Comparison of ENCODE assay signal across 8 mouse cellular contexts in the genomic region with DNA sequence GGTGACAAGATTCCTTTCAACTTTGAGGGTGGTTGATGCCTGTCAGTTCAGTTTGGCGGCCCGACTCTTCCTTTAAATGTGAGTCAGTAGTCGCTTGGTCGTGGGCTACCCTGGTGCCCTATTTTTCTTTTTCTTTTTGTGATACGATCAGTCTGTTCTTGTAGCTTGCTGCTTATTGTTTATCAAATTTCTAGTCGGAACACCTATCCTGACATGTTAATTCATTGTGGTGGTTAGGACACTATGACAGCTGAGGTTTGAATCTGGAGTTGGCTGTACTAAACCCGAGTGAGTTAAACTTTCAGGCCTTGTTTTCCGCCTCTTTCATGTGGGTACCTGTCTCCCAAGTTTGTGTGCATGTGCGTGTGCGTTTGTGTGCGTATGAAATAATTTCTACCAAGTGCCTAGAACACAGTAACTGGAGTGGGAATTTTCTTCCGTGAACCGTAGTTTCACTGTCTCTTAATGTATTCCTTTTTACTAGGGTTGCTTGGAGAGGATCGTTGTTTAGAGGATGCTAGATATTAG. TPM values are rescaled to one million over a fixed set of nuclear protein-coding genes. Genes with fewer than 3 reads are reported as not detected.
DNase-seq lines count a peak whose midpoint lies in the region; ATAC-seq lines count a peak whose summit lies in the region.

No protein-coding gene starts in this region.

- H3K27me3 ChIP-seq in megakaryocyte, embryonic 14.5 days (replicated peaks), result no peaks in the 10 kb centered on the region
- no peaks in the 10 kb centered on the region for H3K27me3 ChIP-seq in embryonic facial prominence, embryonic 10.5 days (replicated peaks; ENCODE audit: low read depth, poor library complexity, severe bottlenecking)
- no peaks in the 10 kb centered on the region for H3K27me3 ChIP-seq in intestine, embryonic 14.5 days (replicated peaks; ENCODE audit: control insufficient read depth, insufficient read depth, low read length)
- H3K27me3 ChIP-seq in neural tube, embryonic 14.5 days (ENCODE audit: control insufficient read depth, insufficient read depth, low read length), result no peaks in the 10 kb centered on the region; the same call in 1 of the 2 replicates

- no peak for DNase-seq in embryonic facial prominence, embryonic 10.5 days (ENCODE audit: low spot score)
- DNase-seq in intestine, embryonic 14.5 days (ENCODE audit: low spot score), result no peak
- DNase-seq in left cerebral cortex, postnatal 14 days (ENCODE audit: low spot score in 2 of 2), result no peak
- no peak for DNase-seq in spleen, postnatal 36 days (ENCODE audit: low spot score in 2 of 2)
- no peak for DNase-seq in gastrocnemius, postnatal 10 days

- peak overlapping the region; percentile 95 for H3K27ac ChIP-seq in embryonic facial prominence, embryonic 10.5 days (replicated peaks)
- H3K27ac ChIP-seq in intestine, embryonic 14.5 days (ENCODE audit: low read depth), result peak overlapping the region; percentile 91
- H3K27ac ChIP-seq in neural tube, embryonic 14.5 days (ENCODE audit: low read depth, low read length), result peak overlapping the region; percentile 88

- H3K9me3 ChIP-seq in megakaryocyte, embryonic 14.5 days, result no peaks in the 10 kb centered on the region
- no peaks in the 10 kb centered on the region for H3K9me3 ChIP-seq in embryonic facial prominence, embryonic 10.5 days
- no peaks in the 10 kb centered on the region for H3K9me3 ChIP-seq in intestine, embryonic 14.5 days (ENCODE audit: control insufficient read depth, low read length)
- H3K9me3 ChIP-seq in neural tube, embryonic 14.5 days (ENCODE audit: control insufficient read depth, low read length), result no peaks in the 10 kb centered on the region

- H3K4me2 ChIP-seq in intestine, embryonic 14.5 days (ENCODE audit: low read length), result peak overlapping the region; percentile 83
- H3K4me2 ChIP-seq in neural tube, embryonic 14.5 days (ENCODE audit: low read depth, low read length), result peak overlapping the region; percentile 79

- WGBS in embryonic facial prominence, embryonic 10.5 days, result 10% methylated on average over 14 of the region's 14 CpGs
- 3% methylated on average over 14 of the region's 14 CpGs for WGBS in intestine, embryonic 14.5 days
- 5% methylated on average over 14 of the region's 14 CpGs for WGBS in neural tube, embryonic 14.5 days

- H3K4me3 ChIP-seq in megakaryocyte, embryonic 14.5 days (replicated peaks), result peak overlapping the region; percentile 98
- H3K4me3 ChIP-seq in embryonic facial prominence, embryonic 10.5 days, result peak overlapping the region; percentile 100
- H3K4me3 ChIP-seq in intestine, embryonic 14.5 days (ENCODE audit: low read depth, low read length), result peak overlapping the region; percentile 90
- H3K4me3 ChIP-seq in neural tube, embryonic 14.5 days (ENCODE audit: low read depth, low read length), result peak overlapping the region; percentile 97

- peaks cover 38% of the 10 kb centered on the region for H3K4me1 ChIP-seq in megakaryocyte, embryonic 14.5 days
- H3K4me1 ChIP-seq in embryonic facial prominence, embryonic 10.5 days, result peaks cover 21% of the 10 kb centered on the region
- H3K4me1 ChIP-seq in intestine, embryonic 14.5 days (replicated peaks; ENCODE audit: control insufficient read depth, insufficient read depth, low read length), result peaks cover 10% of the 10 kb centered on the region; the same call in 1 of the 2 replicates
- peaks cover 15% of the 10 kb centered on the region for H3K4me1 ChIP-seq in neural tube, embryonic 14.5 days (ENCODE audit: control insufficient read depth, insufficient read depth, low read length)

- ATAC-seq in megakaryocyte, adult 5-6 weeks (ENCODE audit: poor library complexity, severe bottlenecking), result no peak
- ATAC-seq in intestine, embryonic 14.5 days (replicated peaks; ENCODE audit: low FRiP score, low TSS enrichment, low read depth), result no peak
- ATAC-seq in neural tube, embryonic 14.5 days (ENCODE audit: low read depth), result no peak

- peaks cover 54% of the 10 kb centered on the region for H3K36me3 ChIP-seq in megakaryocyte, embryonic 14.5 days (replicated peaks; ENCODE audit: low read length)
- H3K36me3 ChIP-seq in embryonic facial prominence, embryonic 10.5 days (replicated peaks), result peaks cover 62% of the 10 kb centered on the region
- peaks cover 36% of the 10 kb centered on the region for H3K36me3 ChIP-seq in intestine, embryonic 14.5 days (ENCODE audit: control insufficient read depth, insufficient read depth, low read length)
- peaks cover 13% of the 10 kb centered on the region for H3K36me3 ChIP-seq in neural tube, embryonic 14.5 days (ENCODE audit: control insufficient read depth, insufficient read depth, low read length)

- peak overlapping the region; percentile 88 for H3K9ac ChIP-seq in intestine, embryonic 14.5 days (ENCODE audit: low read length)
- peak overlapping the region; percentile 95 for H3K9ac ChIP-seq in neural tube, embryonic 14.5 days (replicated peaks; ENCODE audit: low read depth, low read length)

- intact Hi-C loops in left cerebral cortex, postnatal 14 days (cut with DNase I), result no loop called here

RNA-seq across cellular contexts. Expression of gene Nxf1, which starts 0.7 kb away (rescaled TPM):
- polyA plus RNA-seq in megakaryocyte, embryonic 14.5 days (2012; ENCODE audit: insufficient read depth, low replicate concordance), result 10.6 and 13.3 TPM in 2 replicates
- 257 and 292 TPM in 2 replicates for total RNA-seq in megakaryocyte, adult 5-6 weeks (2015)
- total RNA-seq in megakaryocyte, adult 5-6 weeks (2017), result 69.7 and 76.0 TPM in 2 replicates
- 254 and 269 TPM in 2 replicates for polyA plus RNA-seq in embryonic facial prominence, embryonic 10.5 days (2016; fragmentation: Nextera tagmentation; extraction: Ambion mirVana)
- 168 and 172 TPM in 2 replicates for polyA plus RNA-seq in intestine, embryonic 14.5 days (2014; fragmentation: Nextera tagmentation; extraction: Ambion mirVana)
- polyA plus RNA-seq in neural tube, embryonic 14.5 days (2014; fragmentation: Nextera tagmentation; extraction: Ambion mirVana), result 120 and 140 TPM in 2 replicates
- 10 to 100 TPM; 61.9 to 73.6 TPM for total RNA-seq in left cerebral cortex, postnatal 14 days (2021)
- total RNA-seq in gastrocnemius, postnatal 10 days (2021), result 10 to 100 TPM; 40.8 to 61.8 TPM

RNA-seq across cellular contexts. Expression of gene Tmem223, which starts 13.3 kb away (rescaled TPM):
- 53.5 and 407 TPM in 2 replicates for polyA plus RNA-seq in megakaryocyte, embryonic 14.5 days (2012; ENCODE audit: insufficient read depth, low replicate concordance)
- 28.1 and 36.6 TPM in 2 replicates for total RNA-seq in megakaryocyte, adult 5-6 weeks (2015)
- 11.6 and 12.0 TPM in 2 replicates for total RNA-seq in megakaryocyte, adult 5-6 weeks (2017)
- polyA plus RNA-seq in embryonic facial prominence, embryonic 10.5 days (2016; fragmentation: Nextera tagmentation; extraction: Ambion mirVana), result 179 and 185 TPM in 2 replicates
- 170 and 196 TPM in 2 replicates for polyA plus RNA-seq in intestine, embryonic 14.5 days (2014; fragmentation: Nextera tagmentation; extraction: Ambion mirVana)
- 223 and 263 TPM in 2 replicates for polyA plus RNA-seq in neural tube, embryonic 14.5 days (2014; fragmentation: Nextera tagmentation; extraction: Ambion mirVana)
- 10 to 100 TPM; 80.1 to 91.9 TPM for total RNA-seq in left cerebral cortex, postnatal 14 days (2021)
- 10 to 100 TPM; 81.9 to 82.5 TPM for total RNA-seq in gastrocnemius, postnatal 10 days (2021)

RNA-seq across cellular contexts. Expression of gene Stx5a, which starts 16.3 kb away (rescaled TPM):
- 18.8 and 39.1 TPM in 2 replicates for polyA plus RNA-seq in megakaryocyte, embryonic 14.5 days (2012; ENCODE audit: insufficient read depth, low replicate concordance)
- total RNA-seq in megakaryocyte, adult 5-6 weeks (2015), result 40.9 and 55.3 TPM in 2 replicates
- 40.8 and 65.6 TPM in 2 replicates for total RNA-seq in megakaryocyte, adult 5-6 weeks (2017)
- polyA plus RNA-seq in embryonic facial prominence, embryonic 10.5 days (2016; fragmentation: Nextera tagmentation; extraction: Ambion mirVana), result 97.0 and 108 TPM in 2 replicates
- polyA plus RNA-seq in intestine, embryonic 14.5 days (2014; fragmentation: Nextera tagmentation; extraction: Ambion mirVana), result 114 and 132 TPM in 2 replicates
- 115 and 120 TPM in 2 replicates for polyA plus RNA-seq in neural tube, embryonic 14.5 days (2014; fragmentation: Nextera tagmentation; extraction: Ambion mirVana)
- 10 to 100 TPM; 63.6 to 64.6 TPM for total RNA-seq in left cerebral cortex, postnatal 14 days (2021)
- 10 to 100 TPM; 35.6 to 46.3 TPM for total RNA-seq in gastrocnemius, postnatal 10 days (2021)

RNA-seq across cellular contexts. Expression of gene Tmem179b, which starts 16.7 kb away (rescaled TPM):
- 154 and 203 TPM in 2 replicates for polyA plus RNA-seq in megakaryocyte, embryonic 14.5 days (2012; ENCODE audit: insufficient read depth, low replicate concordance)
- 172 and 177 TPM in 2 replicates for total RNA-seq in megakaryocyte, adult 5-6 weeks (2015)
- total RNA-seq in megakaryocyte, adult 5-6 weeks (2017), result 98.4 and 108 TPM in 2 replicates
- polyA plus RNA-seq in embryonic facial prominence, embryonic 10.5 days (2016; fragmentation: Nextera tagmentation; extraction: Ambion mirVana), result 43.4 and 46.7 TPM in 2 replicates
- polyA plus RNA-seq in intestine, embryonic 14.5 days (2014; fragmentation: Nextera tagmentation; extraction: Ambion mirVana), result 92.6 and 96.6 TPM in 2 replicates
- 25.9 and 32.7 TPM in 2 replicates for polyA plus RNA-seq in neural tube, embryonic 14.5 days (2014; fragmentation: Nextera tagmentation; extraction: Ambion mirVana)
- 10 to 100 TPM in 1 of 2 experiments, 1 to 10 TPM in 1; 8.9 to 10.9 TPM for total RNA-seq in left cerebral cortex, postnatal 14 days (2021)
- total RNA-seq in gastrocnemius, postnatal 10 days (2021), result 10 to 100 TPM; 13.6 to 14.1 TPM

RNA-seq across cellular contexts. Expression of gene 1700092M07Rik, which starts 17.0 kb away (rescaled TPM):
- 0.86 TPM in 1 of 2 replicates, not detected in the other for polyA plus RNA-seq in megakaryocyte, embryonic 14.5 days (2012; ENCODE audit: insufficient read depth, low replicate concordance)
- total RNA-seq in megakaryocyte, adult 5-6 weeks (2015), result 0.83 TPM in 1 of 2 replicates, not detected in the other
- 1.3 TPM in 1 of 2 replicates, not detected in the other for total RNA-seq in megakaryocyte, adult 5-6 weeks (2017)
- polyA plus RNA-seq in embryonic facial prominence, embryonic 10.5 days (2016; fragmentation: Nextera tagmentation; extraction: Ambion mirVana), result 3.4 and 3.5 TPM in 2 replicates
- 0.90 and 1.3 TPM in 2 replicates for polyA plus RNA-seq in intestine, embryonic 14.5 days (2014; fragmentation: Nextera tagmentation; extraction: Ambion mirVana)
- polyA plus RNA-seq in neural tube, embryonic 14.5 days (2014; fragmentation: Nextera tagmentation; extraction: Ambion mirVana), result 1.8 and 2.6 TPM in 2 replicates
- total RNA-seq in left cerebral cortex, postnatal 14 days (2021), result not detected
- under 1 TPM in 1 of 2 experiments, not detected in 1; 0.65 TPM for total RNA-seq in gastrocnemius, postnatal 10 days (2021)
